Mouse (Mus musculus) thymus, postnatal 25 days (tissue): ENCODE data around the gene Bmp7.

ENCODE experiments used
- DNase-seq: peaks from one replicate; pipeline ENCODE4 v3.0.0; 2022

Bmp7 gene

GRCm38 (mm10) chr2:172845536-172846310 is 94.4 kb downstream of the Bmp7 start:
- no peak for DNase-seq

DNA sequence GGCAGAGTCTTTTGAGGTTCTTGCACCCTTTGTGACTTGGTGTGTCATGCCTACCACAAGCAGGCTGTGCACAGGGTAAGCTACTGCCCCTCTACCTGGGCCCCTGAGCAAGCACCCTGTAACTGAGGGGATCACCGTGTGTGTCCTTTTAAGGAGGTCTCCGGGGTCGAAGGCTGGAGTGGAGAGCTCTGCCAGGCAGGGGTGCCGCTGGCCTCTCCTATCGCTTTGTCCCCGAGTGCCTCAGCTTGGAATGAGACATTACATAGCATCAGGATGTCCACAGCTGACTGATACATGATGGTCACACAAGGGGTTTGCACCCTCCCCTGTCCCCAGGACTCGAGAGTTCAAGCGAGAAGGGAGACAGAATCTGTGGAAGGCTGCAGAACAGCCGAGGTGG is 96.2 kb downstream of the Bmp7 start:
- DNase-seq: no peak

DNA sequence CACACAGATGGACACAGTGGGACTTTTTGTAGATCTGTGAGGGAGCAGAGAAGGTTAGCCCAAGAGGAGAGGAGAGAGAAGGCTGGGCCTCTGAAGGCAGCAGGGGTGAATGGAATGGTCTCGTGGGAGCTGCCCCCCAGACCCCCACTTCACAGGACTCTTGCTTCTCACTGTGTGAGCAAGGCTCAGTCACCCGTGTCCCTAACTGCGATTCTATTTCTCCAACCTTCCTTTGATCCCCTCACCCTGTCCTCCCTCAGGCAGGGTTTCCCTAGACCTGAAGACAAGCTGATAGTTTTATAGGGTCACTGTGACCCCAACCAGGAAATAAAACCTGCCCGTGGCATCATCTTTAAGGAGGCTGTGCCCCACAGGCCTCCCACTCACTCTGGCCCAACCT is 97.8 kb downstream of the Bmp7 start:
- no peak for DNase-seq

GRCm38 (mm10) chr2:172840905-172841750 is 99.0 kb downstream of the Bmp7 start:
- DNase-seq: no peak

- no peak for DNase-seq
These were observed 100.7 kb downstream of the Bmp7 start for GRCm38 (mm10) chr2:172839317-172839980.

- no peak for DNase-seq
These were observed 103.6 kb downstream of the Bmp7 start for GRCm38 (mm10) chr2:172836516-172836915.

GRCm38 (mm10) chr2:172833196-172833595 is 106.9 kb downstream of the Bmp7 start:
- no peak for DNase-seq

DNA sequence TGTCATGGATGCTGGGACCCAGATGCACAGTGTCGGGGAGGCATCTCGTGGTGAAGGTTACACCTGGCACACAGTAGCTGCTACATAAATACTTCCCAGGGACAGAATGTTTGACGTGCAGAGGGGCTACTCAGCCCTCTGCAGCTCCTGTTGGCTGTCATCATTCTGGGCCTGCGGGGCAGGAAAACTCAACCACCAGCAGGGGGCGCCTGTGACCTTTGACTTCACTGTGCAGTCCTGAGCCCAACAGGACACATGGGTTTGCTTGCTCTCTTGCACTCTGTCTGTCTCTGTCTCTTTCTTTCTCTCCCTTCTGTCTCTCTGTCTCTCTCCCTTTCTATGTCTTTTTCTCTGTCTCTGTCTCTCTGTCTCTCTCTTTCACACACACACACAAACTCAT is 108.4 kb downstream of the Bmp7 start:
- peak; percentile 90 for DNase-seq

- peak; percentile 91 for DNase-seq
These were observed 109.0 kb downstream of the Bmp7 start for GRCm38 (mm10) chr2:172831133-172831532.

- DNase-seq: no peak
These were observed 111.9 kb downstream of the Bmp7 start for GRCm38 (mm10) chr2:172828229-172828628.

DNA sequence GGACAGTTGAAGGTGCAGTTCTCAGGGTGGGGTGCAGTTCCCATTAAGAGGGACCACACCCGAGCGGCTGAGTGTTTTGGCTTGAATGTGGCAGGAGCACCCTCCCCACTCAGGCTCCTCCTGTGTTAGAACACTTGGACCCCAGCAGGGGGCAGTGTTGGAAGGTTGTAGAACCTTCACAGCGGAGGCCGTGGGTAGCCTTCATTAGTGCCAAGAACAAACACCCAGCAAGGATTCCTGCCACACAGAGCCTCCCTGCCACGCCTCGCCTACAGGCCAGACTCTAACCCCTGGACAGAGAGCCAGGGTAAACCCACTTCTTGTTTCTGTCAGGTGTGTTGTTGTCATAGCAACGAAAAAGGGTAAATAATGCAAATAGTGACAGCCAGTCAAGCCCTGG is 112.6 kb downstream of the Bmp7 start:
- DNase-seq: peak; percentile 33

GRCm38 (mm10) chr2:172825785-172826145 is 114.4 kb downstream of the Bmp7 start:
- DNase-seq: no peak

DNA sequence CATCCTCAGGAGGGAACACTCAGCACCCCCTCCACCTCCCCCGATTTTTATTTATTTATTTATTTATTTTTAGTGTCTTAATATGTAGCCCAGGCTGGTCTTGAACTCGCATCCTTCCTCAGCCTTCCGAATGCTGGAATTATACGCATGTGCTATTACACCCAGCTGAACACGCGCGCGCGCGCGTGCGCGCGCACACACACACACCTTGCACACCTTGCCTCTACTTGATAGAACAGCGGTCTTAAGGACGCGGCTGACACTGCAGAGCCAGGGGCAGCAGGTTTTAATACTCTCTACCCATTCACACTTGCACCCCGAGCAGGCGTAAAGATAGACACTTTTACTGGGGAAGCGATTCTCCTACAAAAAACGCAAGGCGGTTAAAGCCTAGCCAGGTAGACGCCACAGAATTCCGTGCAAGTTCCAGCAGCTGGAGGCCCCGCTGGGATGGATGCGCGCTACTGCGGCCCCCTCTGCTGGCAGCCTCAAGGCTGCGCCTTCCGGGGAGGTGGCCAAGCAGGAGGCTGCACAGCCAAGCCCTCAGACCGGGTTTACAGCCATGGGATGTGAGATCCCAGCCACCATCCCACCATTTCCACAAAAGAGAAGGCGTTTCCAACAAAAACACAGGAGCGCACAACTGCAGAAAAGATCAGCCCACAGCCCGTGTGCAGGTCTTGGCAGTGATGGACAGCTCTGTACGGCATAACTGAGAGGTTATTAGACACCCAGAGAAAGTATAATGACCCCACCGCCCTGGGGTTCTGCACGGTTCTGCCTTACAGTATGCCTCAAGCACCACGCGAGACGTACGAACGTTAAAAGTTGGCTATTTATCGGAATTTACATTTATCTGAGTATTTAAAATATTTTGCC is 115.0 kb downstream of the Bmp7 start:
- DNase-seq: peak; percentile 76

DNA sequence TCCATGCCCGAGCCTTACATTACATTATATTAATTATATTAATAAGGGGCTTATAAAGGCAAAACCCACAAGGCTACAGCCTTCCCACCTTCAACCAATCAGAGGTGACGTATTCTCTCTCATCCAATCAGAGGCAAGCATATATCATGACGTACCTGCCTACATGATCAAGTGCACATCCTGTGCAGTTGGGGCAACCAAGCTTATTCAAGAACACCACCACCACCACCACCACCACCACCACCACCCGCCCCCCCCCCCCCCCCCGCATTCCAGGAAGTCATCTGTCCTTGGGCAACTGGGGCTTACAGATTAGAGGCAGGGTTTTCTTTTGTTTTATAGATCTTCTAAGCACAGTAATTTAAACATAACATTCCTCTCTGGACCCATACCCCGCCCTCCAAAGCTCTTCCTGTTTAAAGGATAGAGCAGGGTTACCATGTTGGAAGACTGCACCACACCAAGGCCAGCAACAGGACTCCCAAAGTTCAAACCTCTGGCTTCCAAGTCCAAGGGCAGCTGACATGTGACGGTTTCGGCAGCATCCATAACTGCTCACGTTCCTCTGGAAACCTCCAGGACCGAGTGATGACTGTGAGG is 121.4 kb downstream of the Bmp7 start:
- no peak for DNase-seq
